Mouse (Mus musculus) sigmoid colon, adult 10 weeks (tissue): Measurements from ENCODE around the gene BC055324. TPM values are rescaled to one million over a fixed set of nuclear protein-coding genes. Genes with fewer than 3 reads are reported as not detected.

Experiments used
- polyA plus RNA-seq: library from polyadenylated mRNA; stranded (reverse); fragments of 350-450 nt; fragmentation: Illumina TruSeq; extraction: RNeasy Lipid Tissue Mini Kit (QIAGEN cat#74804); gene quantifications from one replicate; pipeline ENCODE4 v1.2.3, GENCODE M21; 2014; ENCODE audit warnings: low read depth, low replicate concordance

Gene BC055324
- polyA plus RNA-seq: 3.2 TPM

GRCm38 (mm10) chr1:163994721-163995608 is at the start of gene BC055324, which contains the start of gene Mettl18:
BC055324 (minus strand) TSS chr1:163994796.
Mettl18 (plus strand) TSS chr1:163994889.

GRCm38 (mm10) chr1:163928846-163929245 is 65.8 kb downstream of the BC055324 start, which contains the start of gene Scyl3:
Scyl3 (plus strand) TSS chr1:163929100.

Other genes starting within 250 kb of the BC055324 start
- 31.0 TPM for gene Kifap3, start 215.2 kb downstream of the BC055324 start, polyA plus RNA-seq
- gene Scyl3, start 65.7 kb downstream of the BC055324 start, polyA plus RNA-seq: 60.6 TPM
- gene Mettl18, start 93 bp upstream of the BC055324 start, polyA plus RNA-seq: 9.5 TPM
- gene Sele, start 53.4 kb upstream of the BC055324 start, polyA plus RNA-seq: not detected
- gene Sell, start 67.2 kb upstream of the BC055324 start, polyA plus RNA-seq: 21.8 TPM
- 3.8 TPM for gene Selp, start 120.5 kb upstream of the BC055324 start, polyA plus RNA-seq
- gene F5, start 157.0 kb upstream of the BC055324 start, polyA plus RNA-seq: 3.7 TPM